Mouse (Mus musculus) bone marrow, adult 2 months (tissue): ENCODE data around the gene Cdyl. TPM values are rescaled to one million over a fixed set of nuclear protein-coding genes. Genes with fewer than 3 reads are reported as not detected.

Experiments used
- H3K27ac ChIP-seq: fragments of 200-500 bp; 2 replicates; pipeline ENCODE4 v1.5.1; 2012; ENCODE audit warnings: low read depth, mild to moderate bottlenecking, control low read depth, inconsistent platforms, low read length; ENCODE audit not compliant: control insufficient read depth, poor library complexity, insufficient read depth
- H3K4me1 ChIP-seq: fragments of 200-500 bp; 2 replicates; pipeline ENCODE4 v1.6.1; 2011; ENCODE audit warnings: low read length; ENCODE audit not compliant: control insufficient read depth, insufficient read depth
- H3K4me3 ChIP-seq: fragments of 200-500 bp; replicated peaks from 2 replicates; pipeline ENCODE3; 2011; ENCODE audit warnings: mild to moderate bottlenecking, low read depth, low read length, control low read depth; ENCODE audit not compliant: control insufficient read depth
- CTCF ChIP-seq: fragments of 200-500 bp; IDR thresholded peaks from 2 replicates; pipeline ENCODE4 v1.5.1; 2011; ENCODE audit warnings: low read length, control low read depth; ENCODE audit not compliant: control insufficient read depth, insufficient read depth
- POLR2A ChIP-seq: fragments of 200-500 bp; IDR thresholded peaks from 2 replicates; pipeline ENCODE4 v1.6.1; 2011; ENCODE audit warnings: low read depth, mild to moderate bottlenecking, control low read depth, low read length, borderline replicate concordance; ENCODE audit not compliant: control insufficient read depth
- WGBS: fragments of 180-500 bp; shearing (Covaris S2); methylation state at CpG from one replicate; pipeline ENCODE4 v1.1.7; 2018; 5-methylcytosine and 5-hydroxymethylcytosine counted together
- polyA plus RNA-seq: library from polyadenylated mRNA; stranded (reverse); fragments of >200 nt; gene quantifications from 2 replicates; pipeline ENCODE4 v1.2.4, GENCODE M21; 2011; ENCODE audit warnings: low replicate concordance; ENCODE audit not compliant: missing spikeins, insufficient read depth, insufficient read length

Gene Cdyl
- polyA plus RNA-seq, 1 experiment = 20.5 TPM

GRCm38 (mm10) chr13:35878282-35878681, 218.6 kb downstream of the Cdyl start:
- no peak overlapping the region for H3K27ac ChIP-seq
- TF ChIP-seq CTCF (no peak), POLR2A (no peak)

GRCm38 (mm10) chr13:35879068-35879467, 219.4 kb downstream of the Cdyl start:
- Histone ChIP-seq H3K27ac (no peak overlapping the region), H3K4me1 (no peaks in the 10 kb centered on the region; the same call in 1 of the 2 replicates), H3K4me3 (no peak overlapping the region)
- WGBS = 76% methylated on average over 5 of the region's 5 CpGs
- no peak for TF ChIP-seq CTCF
- no peak for TF ChIP-seq POLR2A

More at GRCm38 (mm10) chr13:35878282-35878681, 218.6 kb downstream of the Cdyl start:
- Histone ChIP-seq H3K4me1 (no peaks in the 10 kb centered on the region; the same call in 1 of the 2 replicates), H3K4me3 (no peak overlapping the region)
- 50% methylated on average over 1 of the region's 1 CpGs for WGBS

- H3K4me1 ChIP-seq = no peaks in the 10 kb centered on the region; the same call in none of the 2 replicates
- H3K27ac ChIP-seq = no peak overlapping the region
- WGBS = 72% methylated on average over 5 of the region's 5 CpGs
- TF ChIP-seq POLR2A = no peak
- TF ChIP-seq CTCF = no peak
- no peak overlapping the region for H3K4me3 ChIP-seq
Observed at GRCm38 (mm10) chr13:35879519-35879918, 219.9 kb downstream of the Cdyl start.

- TF ChIP-seq CTCF (no peak), POLR2A (no peak)
- no peak overlapping the region for H3K4me3 ChIP-seq
- H3K4me1 ChIP-seq = no peaks in the 10 kb centered on the region; the same call in none of the 2 replicates
- no peak overlapping the region for H3K27ac ChIP-seq
- 78% methylated on average over 6 of the region's 6 CpGs for WGBS
Observed at GRCm38 (mm10) chr13:35880555-35881046, 221.0 kb downstream of the Cdyl start.

- Histone ChIP-seq H3K4me3 (no peak overlapping the region), H3K4me1 (no peaks in the 10 kb centered on the region; the same call in 1 of the 2 replicates), H3K27ac (no peak overlapping the region)
- WGBS = 21% methylated on average over 15 of the region's 15 CpGs
- TF ChIP-seq CTCF (peak; percentile 77), POLR2A (no peak)
Observed at GRCm38 (mm10) chr13:35886121-35886725, 226.6 kb downstream of the Cdyl start.

GRCm38 (mm10) chr13:35892866-35893265, 233.2 kb downstream of the Cdyl start:
- H3K4me1 ChIP-seq = no peaks in the 10 kb centered on the region; the same call in 1 of the 2 replicates
- WGBS = 10% methylated on average over 3 of the region's 3 CpGs
- no peak overlapping the region for H3K4me3 ChIP-seq
- TF ChIP-seq POLR2A (no peak), CTCF (no peak)
- H3K27ac ChIP-seq = no peak overlapping the region

- Histone ChIP-seq H3K27ac (no peak overlapping the region), H3K4me3 (peak overlapping the region; percentile 87), H3K4me1 (no peaks in the 10 kb centered on the region)
- WGBS = under 1% methylated on average over 13 of the region's 13 CpGs
- TF ChIP-seq CTCF = no peak
- no peak for TF ChIP-seq POLR2A
Observed at GRCm38 (mm10) chr13:35905378-35905777, 245.7 kb downstream of the Cdyl start.

- Histone ChIP-seq H3K4me3 (peak within 1 kb of the TSS; percentile 87), H3K27ac (no peak within 1 kb of the TSS), H3K4me1 (no peaks in the 10 kb centered on the region)
- TF ChIP-seq POLR2A (0 out of 2 replicates have a peak, but pooled peaks have one; percentile 17), CTCF (no peak)
- WGBS = under 1% methylated on average over 35 of the region's 35 CpGs
Observed at GRCm38 (mm10) chr13:35905879-35906481, 246.3 kb downstream of the Cdyl start, which contains the start of gene Rpp40. Gene Rpp40, minus strand, starts transcription at chr13:35906359.

GRCm38 (mm10) chr13:35911476-35911875, 251.8 kb downstream of the Cdyl start:
- 87% methylated on average over 1 of the region's 1 CpGs for WGBS
- H3K4me1 ChIP-seq = no peaks in the 10 kb centered on the region
- TF ChIP-seq CTCF (no peak), POLR2A (no peak)
- no peak overlapping the region for H3K4me3 ChIP-seq
- H3K27ac ChIP-seq = no peak overlapping the region

Other genes with a start within 250 kb of the Cdyl start
- 5.3 and 14.3 TPM in 2 replicates for gene Rpp40, start 246.5 kb downstream of the Cdyl start, polyA plus RNA-seq